17 mouse cellular contexts compared by ENCODE assay signal in genomic region chr8:114686462-114686861, GRCm38 (mm10).
"Had no signal": no experiment of that assay in that cellular context is flagged by ENCODE, and none has a peak within 500 bp of the region (broad histone marks: within the 10 kb centered on the region; RNA-seq: fewer than 3 reads in every experiment).

No protein-coding gene starts in this region.

- DNase-seq: gastrocnemius, adult 2 months; gastrocnemius, postnatal 10 days; gastrocnemius, postnatal 25 days; heart, adult 18-20 months; heart, postnatal 10 days; heart, postnatal 4 days; kidney, adult 11 months; kidney, adult 2 months; kidney, adult 9 months; kidney, postnatal 14 days; kidney, postnatal 36 days; layer of hippocampus, adult 9-11 months; layer of hippocampus, postnatal 36 days; left cerebral cortex, postnatal 4 days had no signal

- ATAC-seq: hindbrain, postnatal 0 days; intestine, embryonic 16.5 days; liver, embryonic 12.5 days had no signal
